Mouse (Mus musculus) forebrain, embryonic 11.5 days (tissue): ENCODE data around the gene Pnpla7. TPM values are rescaled to one million over a fixed set of nuclear protein-coding genes. Genes with fewer than 3 reads are reported as not detected.
"Not testable (repeated sequence)": the region's sequence is repeated elsewhere in the genome, so short reads cannot be mapped to it uniquely, and the experiment has no call there.

Experiments used
- ATAC-seq: fragments of 200-750 bp; cut with Nextera tagmentation; replicated peaks from 2 replicates; pipeline ENCODE4 v1.8.0; 2017; ENCODE audit warnings: moderate TSS enrichment; ENCODE audit not compliant: low FRiP score
- DNase-seq: peaks from one replicate; pipeline ENCODE4 v3.0.0-alpha.2; 2017; ENCODE audit warnings: low spot score
- H3K27ac ChIP-seq: fragments of 300-500 bp; sonication (generic); 2 replicates; pipeline ENCODE4 v1.5.1; 2014; ENCODE audit warnings: low read depth, low read length
- H3K27me3 ChIP-seq: fragments of 300-500 bp; sonication (generic); 2 replicates; pipeline ENCODE4 v1.6.1; 2014; ENCODE audit warnings: mild to moderate bottlenecking, low read length, mixed read lengths; ENCODE audit not compliant: control insufficient read depth, insufficient read depth
- H3K36me3 ChIP-seq: fragments of 300-500 bp; sonication (generic); 2 replicates; pipeline ENCODE4 v1.6.1; 2014; ENCODE audit warnings: mild to moderate bottlenecking, low read length, moderate library complexity, mixed read lengths; ENCODE audit not compliant: control insufficient read depth, insufficient read depth
- H3K4me1 ChIP-seq: fragments of 300-500 bp; sonication (generic); replicated peaks from 2 replicates; pipeline ENCODE4 v1.6.1; 2014; ENCODE audit warnings: low read length, mixed read lengths; ENCODE audit not compliant: control insufficient read depth, insufficient read depth
- H3K4me2 ChIP-seq: fragments of 300-500 bp; sonication (generic); 2 replicates; pipeline ENCODE4 v1.6.1; 2014; ENCODE audit warnings: low read depth, mild to moderate bottlenecking, low read length, moderate library complexity, mixed read lengths; ENCODE audit not compliant: severe bottlenecking
- H3K4me3 ChIP-seq: fragments of 300-500 bp; sonication (generic); 2 replicates; pipeline ENCODE4 v1.5.1; 2014; ENCODE audit warnings: low read depth, low read length
- H3K9ac ChIP-seq: fragments of 300-500 bp; sonication (generic); 2 replicates; pipeline ENCODE4 v1.6.1; 2014; ENCODE audit warnings: low read length
- H3K9me3 ChIP-seq: fragments of 300-500 bp; sonication (generic); 2 replicates; pipeline ENCODE4 v1.6.1; 2016; ENCODE audit warnings: low read length, mixed read lengths; ENCODE audit not compliant: control insufficient read depth
- WGBS: fragments of 180-500 bp; shearing (Covaris S2); extraction: QIAGEN DNeasy Blood & Tissue Kit; methylation state at CpG from one replicate; pipeline ENCODE4 v1.1.7; 2014; 5-methylcytosine and 5-hydroxymethylcytosine counted together
- polyA plus RNA-seq: library from polyadenylated mRNA; unstranded; fragments of >200 nt; fragmentation: Nextera tagmentation; extraction: Ambion mirVana; gene quantifications from 2 replicates; pipeline ENCODE4 v1.2.1, GENCODE M21; 2014

Pnpla7 gene
- polyA plus RNA-seq, 1 experiment from 2014 or later: 4.5 TPM

DNA sequence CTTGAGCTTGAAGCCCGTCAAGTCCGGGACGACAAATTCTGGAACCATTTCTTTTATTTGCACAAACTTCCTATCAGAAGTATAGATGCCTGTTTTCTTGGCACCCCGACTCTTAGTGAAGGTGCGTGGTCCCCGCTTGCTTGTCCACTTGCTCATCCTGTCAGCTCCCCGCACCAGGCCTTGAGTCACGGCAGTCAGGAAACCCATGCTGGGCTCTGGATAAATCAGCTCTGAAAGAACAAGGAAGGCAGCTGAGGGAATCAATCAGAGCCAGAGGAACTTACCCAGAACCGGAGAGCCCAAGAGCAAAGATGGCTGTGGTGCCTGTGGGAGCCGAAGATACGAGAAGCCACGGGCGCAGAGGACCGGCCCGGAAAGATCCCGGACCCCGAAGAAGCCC is 1.4 kb upstream of the Pnpla7 start:
- peak overlapping the region; percentile 89 for H3K4me2 ChIP-seq
- not testable (repeated sequence) for H3K9me3 ChIP-seq, H3K36me3 ChIP-seq, H3K27me3 ChIP-seq, ATAC-seq, DNase-seq, H3K4me1 ChIP-seq
- H3K4me3 ChIP-seq: peak overlapping the region; percentile 68
- WGBS: under 1% methylated on average over 17 of the region's 17 CpGs
- peak overlapping the region; percentile 74 for H3K9ac ChIP-seq
- H3K27ac ChIP-seq: 0 out of 2 replicates have a peak overlapping the region, but pooled peaks have one; percentile 46

GRCm38 (mm10) chr2:24974906-24975703 is 728 bp upstream of the Pnpla7 start, which contains the start of gene Mrpl41:
Gene Mrpl41, minus strand, starts transcription at chr2:24975098.
- ATAC-seq (peak; percentile 99), DNase-seq (peak; percentile 99)
- WGBS: under 1% methylated on average over 64 of the region's 64 CpGs

GRCm38 (mm10) chr2:24976960-24977359 is 1.1 kb downstream of the Pnpla7 start:
- DNase-seq (no peak), ATAC-seq (no peak)
- Histone ChIP-seq H3K36me3 (peaks cover 2% of the 10 kb centered on the region; the same call in 1 of the 2 replicates), H3K4me2 (no peak overlapping the region), H3K27me3 (no peaks in the 10 kb centered on the region), H3K9ac (no peak overlapping the region), H3K4me1 (peaks cover 6% of the 10 kb centered on the region; the same call in 1 of the 2 replicates), H3K4me3 (no peak overlapping the region), H3K9me3 (no peaks in the 10 kb centered on the region), H3K27ac (no peak overlapping the region)
- 93% methylated on average over 5 of the region's 5 CpGs for WGBS

More at GRCm38 (mm10) chr2:24974906-24975703, 728 bp upstream of the Pnpla7 start, which contains the start of gene Mrpl41:
- Histone ChIP-seq H3K4me2 (peak within 1 kb of the TSS; percentile 89), H3K4me1 (peaks cover 6% of the 10 kb centered on the region; the same call in 1 of the 2 replicates), H3K9ac (peak within 1 kb of the TSS; percentile 74), H3K27ac (peak within 1 kb of the TSS; percentile 76), H3K27me3 (no peaks in the 10 kb centered on the region), H3K4me3 (peak within 1 kb of the TSS; percentile 68), H3K36me3 (peaks cover 4% of the 10 kb centered on the region; the same call in 1 of the 2 replicates), H3K9me3 (no peaks in the 10 kb centered on the region)

DNA sequence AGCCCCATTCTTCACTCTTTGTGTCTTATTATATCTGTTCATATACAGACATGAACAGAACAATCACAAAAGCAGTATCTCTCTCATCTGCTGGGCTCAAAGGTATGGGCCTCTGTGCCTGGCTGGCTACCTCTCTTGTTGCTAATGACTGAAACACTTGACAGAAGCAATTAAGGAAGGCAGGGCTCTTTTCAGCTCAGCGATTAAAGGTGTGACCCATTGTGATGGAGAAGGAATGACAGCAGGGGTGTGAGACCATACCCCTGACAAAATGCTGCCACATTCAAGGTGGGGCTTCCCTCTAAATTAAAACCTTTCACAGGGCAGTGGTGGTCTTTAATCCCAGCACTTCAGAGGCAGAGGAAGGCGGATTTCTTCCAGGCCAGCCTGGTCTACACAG is 11.9 kb downstream of the Pnpla7 start:
- no peak for DNase-seq
- Histone ChIP-seq H3K36me3 (no peaks in the 10 kb centered on the region), H3K9ac (no peak overlapping the region), H3K4me3 (no peak overlapping the region), H3K4me1 (no peaks in the 10 kb centered on the region), H3K27ac (no peak overlapping the region), H3K27me3 (no peaks in the 10 kb centered on the region), H3K4me2 (no peak overlapping the region), H3K9me3 (no peaks in the 10 kb centered on the region)
- 72% methylated on average over 2 of the region's 2 CpGs for WGBS
- ATAC-seq: no peak

DNA sequence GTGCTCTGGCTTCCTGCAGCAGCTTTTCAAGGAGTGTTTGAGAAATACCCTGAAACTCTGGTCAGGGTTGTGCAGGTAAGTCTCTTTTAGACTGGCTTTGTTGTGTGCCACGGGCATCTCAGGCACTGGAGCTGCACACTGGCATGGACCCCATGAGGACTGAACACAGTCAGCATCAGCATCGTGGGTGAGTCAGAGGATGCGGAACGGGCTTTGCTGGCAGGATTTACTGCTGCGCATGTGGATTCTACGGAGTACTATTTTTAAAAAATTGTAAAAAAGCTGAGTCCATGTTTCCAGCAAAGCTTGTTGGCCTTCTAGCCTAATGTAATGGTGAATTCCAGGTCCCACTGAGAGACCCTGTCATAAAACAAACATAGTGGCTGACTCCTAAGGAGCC is 19.5 kb downstream of the Pnpla7 start:
- Histone ChIP-seq H3K9me3 (no peaks in the 10 kb centered on the region), H3K27me3 (no peaks in the 10 kb centered on the region), H3K4me2 (no peak overlapping the region), H3K27ac (no peak overlapping the region), H3K9ac (no peak overlapping the region), H3K4me1 (no peaks in the 10 kb centered on the region), H3K36me3 (no peaks in the 10 kb centered on the region), H3K4me3 (no peak overlapping the region)
- DNase-seq (no peak), ATAC-seq (no peak)
- WGBS: 91% methylated on average over 6 of the region's 6 CpGs

DNA sequence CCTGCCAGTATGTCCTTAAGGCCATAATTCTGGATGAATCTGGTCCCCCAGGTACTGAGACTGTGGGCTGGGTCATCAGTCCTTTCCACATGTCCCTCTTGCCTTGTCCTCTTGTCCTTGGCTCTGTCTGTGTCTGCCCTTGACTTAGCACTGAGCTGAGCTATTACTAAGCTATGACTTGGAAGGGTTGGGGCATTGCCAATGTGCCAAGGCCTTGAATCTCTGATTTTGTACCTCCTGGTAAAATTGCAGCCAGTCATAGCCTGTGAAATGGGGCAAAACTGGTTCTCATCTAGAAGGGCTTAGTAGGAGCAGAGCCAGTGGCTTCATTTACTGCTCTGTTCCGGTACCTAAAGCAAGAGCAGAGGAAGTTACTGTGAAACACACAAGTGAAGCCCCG is 20.6 kb downstream of the Pnpla7 start:
- DNase-seq: no peak
- H3K36me3 ChIP-seq: no peaks in the 10 kb centered on the region
- no peak overlapping the region for H3K4me2 ChIP-seq
- H3K4me1 ChIP-seq: no peaks in the 10 kb centered on the region
- H3K4me3 ChIP-seq: no peak overlapping the region
- no peaks in the 10 kb centered on the region for H3K9me3 ChIP-seq
- no peak overlapping the region for H3K27ac ChIP-seq
- no peaks in the 10 kb centered on the region for H3K27me3 ChIP-seq
- 90% methylated on average over 2 of the region's 2 CpGs for WGBS
- no peak overlapping the region for H3K9ac ChIP-seq
- ATAC-seq: no peak

DNA sequence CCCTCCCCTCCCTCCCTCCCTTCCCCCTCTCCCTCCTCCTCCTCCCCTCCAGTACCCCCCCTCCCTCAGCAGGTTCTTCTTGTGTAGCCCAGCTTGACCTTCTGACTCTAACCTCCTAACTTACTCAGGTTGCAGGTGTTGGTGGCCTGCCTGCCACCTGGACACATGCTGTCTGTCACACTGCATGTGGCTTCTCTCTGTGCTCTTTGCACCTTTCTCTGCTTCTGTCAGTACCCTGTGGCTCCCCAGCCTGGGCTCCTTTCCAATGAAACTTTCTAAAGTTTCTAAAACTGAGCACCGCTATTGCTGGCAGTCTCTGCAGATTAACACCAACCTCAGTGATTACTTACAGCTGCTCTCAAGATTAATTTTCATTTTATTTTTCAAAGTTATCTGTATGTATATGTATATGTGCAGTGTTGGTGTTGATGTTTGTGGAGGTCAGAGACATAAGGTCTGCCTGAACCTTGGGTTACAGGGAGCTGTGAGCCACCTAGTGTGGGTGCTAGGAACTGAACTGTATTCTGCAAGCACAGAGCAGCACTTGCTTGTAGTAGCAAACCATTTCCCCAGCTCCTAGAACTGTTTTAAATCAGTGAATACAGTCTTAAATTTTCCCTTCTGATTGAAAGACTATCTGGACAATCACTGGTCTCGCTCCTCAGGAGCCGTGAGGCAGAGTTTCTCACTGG is 24.9 kb downstream of the Pnpla7 start:
- Histone ChIP-seq H3K27me3 (no peaks in the 10 kb centered on the region), H3K36me3 (no peaks in the 10 kb centered on the region), H3K9ac (no peak overlapping the region), H3K27ac (no peak overlapping the region), H3K4me1 (no peaks in the 10 kb centered on the region), H3K9me3 (no peaks in the 10 kb centered on the region), H3K4me2 (no peak overlapping the region), H3K4me3 (no peak overlapping the region)
- DNase-seq (no peak), ATAC-seq (no peak)
- WGBS: 81% methylated on average over 3 of the region's 3 CpGs

DNA sequence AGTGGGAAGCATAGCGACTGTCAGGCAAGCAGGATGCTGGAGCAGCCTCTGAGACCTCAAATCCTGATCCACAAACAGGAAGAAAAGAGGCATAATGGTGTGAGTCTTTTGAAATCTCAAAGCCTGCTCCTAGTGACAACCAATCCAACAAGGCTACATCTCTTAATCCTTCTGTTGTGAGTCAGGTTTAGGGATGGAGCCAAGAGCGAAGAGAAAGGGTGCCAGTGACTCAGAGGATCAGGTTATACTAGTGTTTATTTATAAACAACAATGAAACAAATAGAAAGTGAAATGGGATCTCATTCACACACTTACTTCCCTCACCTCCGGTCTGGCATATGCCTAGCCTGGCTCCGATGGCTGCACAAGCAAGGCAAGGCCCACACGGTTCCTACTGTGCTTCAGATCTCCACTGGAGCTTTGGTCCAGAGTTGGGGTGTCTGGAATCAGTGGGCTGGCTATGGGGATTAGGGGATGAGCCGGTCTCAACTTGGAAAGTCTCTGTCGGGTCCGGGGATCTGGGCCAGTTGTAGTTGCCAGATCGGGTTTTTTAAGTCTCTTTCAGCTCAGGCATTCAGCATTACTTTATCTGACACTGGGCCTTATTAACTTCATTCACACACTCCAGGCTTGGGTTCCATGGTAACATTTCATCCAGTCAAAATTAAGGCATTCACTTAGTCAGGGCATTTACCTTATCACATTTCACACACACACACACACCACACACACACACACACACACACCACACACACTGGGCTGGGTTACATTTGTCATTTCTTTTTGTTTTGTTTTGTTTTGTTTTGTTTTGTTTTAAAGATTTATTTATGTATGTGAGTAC is 28.3 kb downstream of the Pnpla7 start:
- no peaks in the 10 kb centered on the region for H3K36me3 ChIP-seq
- no peak for DNase-seq
- ATAC-seq: no peak
- H3K4me3 ChIP-seq: no peak overlapping the region
- H3K27me3 ChIP-seq: no peaks in the 10 kb centered on the region
- no peaks in the 10 kb centered on the region for H3K9me3 ChIP-seq
- 63% methylated on average over 9 of the region's 9 CpGs for WGBS
- no peak overlapping the region for H3K9ac ChIP-seq
- H3K4me2 ChIP-seq: no peak overlapping the region
- H3K4me1 ChIP-seq: no peaks in the 10 kb centered on the region
- no peak overlapping the region for H3K27ac ChIP-seq
